Mouse (Mus musculus): Measurements from ENCODE around the gene Olfr1463.

DNA sequence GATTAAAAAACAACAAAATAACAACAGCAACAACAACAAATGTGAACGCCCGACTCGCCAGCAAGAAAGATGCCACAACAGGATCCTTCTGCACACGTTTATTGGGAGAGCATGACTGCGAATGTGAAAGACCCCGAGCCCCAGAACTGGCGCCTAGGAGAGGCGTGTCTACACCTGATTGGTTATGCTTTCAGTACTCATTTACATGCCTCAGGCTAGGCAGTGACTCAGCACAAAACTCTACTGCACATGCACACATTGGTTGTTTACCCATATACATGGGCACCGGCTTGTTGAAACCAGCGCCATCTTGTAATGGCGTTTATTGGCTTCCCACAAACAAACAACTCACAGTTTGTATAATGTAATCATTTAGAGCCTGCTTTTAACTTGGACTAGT lies 9.5 kb upstream of the Olfr1463 start:
- TF ChIP-seq CTCF (conservative IDR thresholded peaks at IDR 0.05; ENCODE audit: insufficient read depth, insufficient read length, low read depth, low read length) (no peak), POLR2A (IDR thresholded peaks at IDR 0.05; ENCODE audit: low read depth, low read length) (no peak)

Data from kidney, adult 2 months (tissue).